Mouse (Mus musculus): ENCODE results near the gene Fut7. TPM values are rescaled to one million over a fixed set of nuclear protein-coding genes. Genes with fewer than 3 reads are reported as not detected.

The Fut7 gene
- polyA plus RNA-seq, 1 experiment from 2014 or later, result not detected

GRCm38 (mm10) chr2:25429435-25430180 is 6.5 kb downstream of the Fut7 start:
- Histone ChIP-seq H3K27ac (peak overlapping the region; percentile 92), H3K27me3 (ENCODE audit: poor library complexity, severe bottlenecking) (peaks cover 45% of the 10 kb centered on the region), H3K36me3 (replicated peaks) (peaks cover under 1% of the 10 kb centered on the region; the same call in 1 of the 2 replicates), H3K4me3 (peak overlapping the region; percentile 83), H3K4me1 (peaks cover 47% of the 10 kb centered on the region), H3K9me3 (no peaks in the 10 kb centered on the region)
- no peak for DNase-seq (ENCODE audit: extremely low spot score, low spot score)
- 79% methylated on average over 5 of the region's 5 CpGs for WGBS

- H3K36me3 ChIP-seq (replicated peaks), result peaks cover 10% of the 10 kb centered on the region; the same call in 1 of the 2 replicates
- H3K4me3 ChIP-seq, result no peak overlapping the region
- DNase-seq (ENCODE audit: extremely low spot score, low spot score), result no peak
- H3K4me1 ChIP-seq, result peaks cover 43% of the 10 kb centered on the region
- no peak overlapping the region for H3K27ac ChIP-seq
- no peaks in the 10 kb centered on the region for H3K9me3 ChIP-seq
- H3K27me3 ChIP-seq (ENCODE audit: poor library complexity, severe bottlenecking), result peaks cover 35% of the 10 kb centered on the region
- WGBS, result 69% methylated on average over 17 of the region's 17 CpGs
Measured at GRCm38 (mm10) chr2:25430395-25431233, 7.5 kb downstream of the Fut7 start.

- peaks cover 17% of the 10 kb centered on the region for H3K36me3 ChIP-seq (replicated peaks)
- H3K9me3 ChIP-seq, result no peaks in the 10 kb centered on the region
- H3K4me3 ChIP-seq, result no peak overlapping the region
- no peak for DNase-seq (ENCODE audit: extremely low spot score, low spot score)
- peaks cover 27% of the 10 kb centered on the region for H3K27me3 ChIP-seq (ENCODE audit: poor library complexity, severe bottlenecking)
- WGBS, result 60% methylated on average over 6 of the region's 6 CpGs
- H3K27ac ChIP-seq, result no peak overlapping the region
- peaks cover 41% of the 10 kb centered on the region for H3K4me1 ChIP-seq
Measured at GRCm38 (mm10) chr2:25431308-25431855, 8.3 kb downstream of the Fut7 start.

GRCm38 (mm10) chr2:25432326-25433098 is 9.4 kb downstream of the Fut7 start:
- peaks cover 24% of the 10 kb centered on the region for H3K27me3 ChIP-seq (ENCODE audit: poor library complexity, severe bottlenecking)
- no peak overlapping the region for H3K4me3 ChIP-seq
- DNase-seq (ENCODE audit: extremely low spot score, low spot score), result no peak
- no peaks in the 10 kb centered on the region for H3K9me3 ChIP-seq
- WGBS, result 84% methylated on average over 11 of the region's 11 CpGs
- H3K36me3 ChIP-seq (replicated peaks), result peaks cover 28% of the 10 kb centered on the region
- H3K4me1 ChIP-seq, result peaks cover 41% of the 10 kb centered on the region
- no peak overlapping the region for H3K27ac ChIP-seq

GRCm38 (mm10) chr2:25433101-25433500 is 10.0 kb downstream of the Fut7 start:
- H3K27ac ChIP-seq, result no peak overlapping the region
- DNase-seq (ENCODE audit: extremely low spot score, low spot score), result no peak
- peaks cover 38% of the 10 kb centered on the region for H3K4me1 ChIP-seq
- no peaks in the 10 kb centered on the region for H3K9me3 ChIP-seq
- no peak overlapping the region for H3K4me3 ChIP-seq
- H3K27me3 ChIP-seq (ENCODE audit: poor library complexity, severe bottlenecking), result peaks cover 24% of the 10 kb centered on the region
- peaks cover 34% of the 10 kb centered on the region for H3K36me3 ChIP-seq (replicated peaks)
- 94% methylated on average over 17 of the region's 17 CpGs for WGBS

GRCm38 (mm10) chr2:25434292-25434691 is 11.2 kb downstream of the Fut7 start:
- Histone ChIP-seq H3K27ac (no peak overlapping the region), H3K4me3 (no peak overlapping the region), H3K27me3 (ENCODE audit: poor library complexity, severe bottlenecking) (peaks cover 19% of the 10 kb centered on the region), H3K4me1 (peaks cover 29% of the 10 kb centered on the region), H3K36me3 (replicated peaks) (peaks cover 46% of the 10 kb centered on the region), H3K9me3 (no peaks in the 10 kb centered on the region)
- DNase-seq (ENCODE audit: extremely low spot score, low spot score), result no peak
- WGBS, result 90% methylated on average over 8 of the region's 8 CpGs

- no peak for DNase-seq (ENCODE audit: extremely low spot score, low spot score)
- Histone ChIP-seq H3K9me3 (no peaks in the 10 kb centered on the region), H3K27me3 (ENCODE audit: poor library complexity, severe bottlenecking) (no peaks in the 10 kb centered on the region), H3K4me1 (peaks cover 9% of the 10 kb centered on the region), H3K27ac (no peak overlapping the region), H3K36me3 (replicated peaks) (peaks cover 63% of the 10 kb centered on the region), H3K4me3 (no peak overlapping the region)
- WGBS, result 93% methylated on average over 10 of the region's 10 CpGs
Measured at GRCm38 (mm10) chr2:25436286-25436820, 13.3 kb downstream of the Fut7 start.

- Histone ChIP-seq H3K27me3 (ENCODE audit: poor library complexity, severe bottlenecking) (no peaks in the 10 kb centered on the region), H3K27ac (no peak overlapping the region), H3K9me3 (no peaks in the 10 kb centered on the region), H3K36me3 (replicated peaks) (peaks cover 95% of the 10 kb centered on the region), H3K4me3 (no peak overlapping the region), H3K4me1 (no peaks in the 10 kb centered on the region)
- 87% methylated on average over 20 of the region's 20 CpGs for WGBS
- no peak for DNase-seq (ENCODE audit: extremely low spot score, low spot score)
Measured at GRCm38 (mm10) chr2:25441067-25441466, 18.0 kb downstream of the Fut7 start.

- Histone ChIP-seq H3K4me3 (no peak overlapping the region), H3K4me1 (no peaks in the 10 kb centered on the region), H3K36me3 (replicated peaks) (peaks cover 96% of the 10 kb centered on the region), H3K27me3 (ENCODE audit: poor library complexity, severe bottlenecking) (no peaks in the 10 kb centered on the region), H3K9me3 (no peaks in the 10 kb centered on the region), H3K27ac (no peak overlapping the region)
- 91% methylated on average over 14 of the region's 14 CpGs for WGBS
- DNase-seq (ENCODE audit: extremely low spot score, low spot score), result no peak
Measured at GRCm38 (mm10) chr2:25442682-25443081, 19.6 kb downstream of the Fut7 start.

GRCm38 (mm10) chr2:25450853-25451647 is 28.0 kb downstream of the Fut7 start:
- Histone ChIP-seq H3K27ac (no peak overlapping the region), H3K4me1 (no peaks in the 10 kb centered on the region), H3K4me3 (no peak overlapping the region), H3K36me3 (replicated peaks) (peaks cover 22% of the 10 kb centered on the region), H3K27me3 (ENCODE audit: poor library complexity, severe bottlenecking) (no peaks in the 10 kb centered on the region), H3K9me3 (no peaks in the 10 kb centered on the region)
- DNase-seq (ENCODE audit: extremely low spot score, low spot score), result no peak
- WGBS, result 84% methylated on average over 8 of the region's 8 CpGs

GRCm38 (mm10) chr2:25452951-25453350 is 29.9 kb downstream of the Fut7 start:
- H3K27ac ChIP-seq, result no peak overlapping the region

More at GRCm38 (mm10) chr2:25452951-25453350, 29.9 kb downstream of the Fut7 start:
- H3K27me3 ChIP-seq (ENCODE audit: poor library complexity, severe bottlenecking), result no peaks in the 10 kb centered on the region
- H3K4me3 ChIP-seq, result no peak overlapping the region
- DNase-seq (ENCODE audit: extremely low spot score, low spot score), result no peak
- H3K4me1 ChIP-seq, result no peaks in the 10 kb centered on the region
- WGBS, result 60% methylated on average over 1 of the region's 1 CpGs
- peaks cover 3% of the 10 kb centered on the region; the same call in 1 of the 2 replicates for H3K36me3 ChIP-seq (replicated peaks)
- no peaks in the 10 kb centered on the region for H3K9me3 ChIP-seq
